Mouse (Mus musculus): Measurements from ENCODE around the gene Hipk3.

Gene Hipk3

DNA sequence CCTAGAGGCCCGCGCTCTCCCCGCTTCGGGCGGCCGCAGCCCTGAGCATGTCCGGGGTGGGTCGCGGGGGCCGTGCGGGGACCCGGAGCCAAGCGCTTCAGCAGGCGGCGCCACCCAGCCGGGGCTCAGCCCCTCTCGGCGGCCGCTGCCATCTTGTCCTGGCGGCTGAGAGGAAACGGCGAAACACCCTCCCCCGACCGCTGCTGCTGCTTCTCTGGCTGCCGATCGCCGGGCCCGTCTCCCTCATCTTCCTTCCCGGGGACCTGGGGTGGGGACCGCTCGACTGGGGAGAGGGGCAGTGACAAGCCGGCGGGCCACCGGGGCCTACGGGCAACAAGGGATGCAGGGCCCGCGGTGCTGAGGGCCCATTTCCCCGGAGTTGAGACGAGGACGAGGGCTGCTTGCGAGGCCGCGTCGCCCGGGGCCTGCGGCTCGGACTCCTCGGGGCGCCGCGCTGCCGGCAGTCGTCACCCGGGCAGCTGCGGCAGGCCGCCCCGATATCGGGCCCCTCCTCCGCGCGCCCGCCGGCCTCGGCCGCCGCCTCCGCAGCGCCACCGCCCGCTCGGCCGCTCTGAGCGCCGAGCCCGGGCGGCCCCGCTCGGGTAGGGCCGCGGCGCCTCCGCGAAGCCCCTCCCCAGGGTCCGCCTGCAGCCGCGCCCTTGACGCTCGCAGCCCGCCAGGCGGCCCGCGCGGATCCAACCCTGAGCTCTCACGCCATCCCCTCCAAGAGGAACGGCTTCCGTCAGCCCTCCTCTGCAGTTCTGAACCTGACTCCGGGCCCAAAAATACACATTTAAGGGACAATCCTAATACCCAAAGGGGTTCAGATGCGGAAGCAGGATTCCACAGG lies at the start of gene Hipk3:
Gene Hipk3 (minus strand): TSS at position 496 of the 850 bp plus-strand sequence.
- peak; percentile 94 for DNase-seq (ENCODE audit: low spot score)

DNA sequence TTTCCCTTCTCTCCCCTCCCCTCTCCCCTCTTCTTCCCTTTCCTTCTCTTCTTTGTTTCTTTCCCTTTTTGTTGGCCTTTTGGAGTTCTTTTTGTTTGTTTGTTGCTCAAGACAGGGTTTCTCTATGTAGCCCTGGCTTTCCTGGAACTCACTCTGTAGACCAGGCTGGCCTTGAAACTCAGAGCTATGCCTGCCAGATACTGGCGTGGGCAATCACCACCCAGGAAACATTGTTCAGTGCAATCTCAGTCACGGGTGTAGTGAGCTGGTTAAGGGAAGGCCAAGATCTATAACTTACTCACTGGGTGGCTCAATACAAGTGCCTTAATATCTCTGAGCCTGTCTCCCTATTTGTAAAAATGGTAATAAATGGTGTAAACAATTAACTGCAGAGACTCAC lies 46.0 kb upstream of the Hipk3 start:
- no peak for DNase-seq (ENCODE audit: low spot score)

DNA sequence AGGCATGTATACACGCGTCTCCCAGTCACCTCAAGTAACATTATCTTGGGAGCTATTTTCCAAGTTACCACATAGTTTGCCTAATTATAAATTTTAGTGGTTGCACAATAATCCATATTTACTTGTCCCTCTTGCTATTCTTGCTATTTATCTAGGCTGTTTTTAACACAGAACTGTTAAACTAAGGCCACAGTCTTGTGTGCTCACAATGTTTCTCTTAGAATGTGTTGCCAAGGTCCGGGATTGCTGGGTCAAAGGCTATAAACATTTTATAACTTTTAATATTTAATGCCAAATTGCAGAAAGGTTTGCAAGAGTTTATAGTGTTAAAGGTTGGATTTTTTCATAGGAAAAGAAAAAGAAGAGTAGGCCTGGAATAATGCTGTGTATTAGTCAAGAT lies 40.5 kb upstream of the Hipk3 start:
- DNase-seq (ENCODE audit: low spot score): no peak

DNA sequence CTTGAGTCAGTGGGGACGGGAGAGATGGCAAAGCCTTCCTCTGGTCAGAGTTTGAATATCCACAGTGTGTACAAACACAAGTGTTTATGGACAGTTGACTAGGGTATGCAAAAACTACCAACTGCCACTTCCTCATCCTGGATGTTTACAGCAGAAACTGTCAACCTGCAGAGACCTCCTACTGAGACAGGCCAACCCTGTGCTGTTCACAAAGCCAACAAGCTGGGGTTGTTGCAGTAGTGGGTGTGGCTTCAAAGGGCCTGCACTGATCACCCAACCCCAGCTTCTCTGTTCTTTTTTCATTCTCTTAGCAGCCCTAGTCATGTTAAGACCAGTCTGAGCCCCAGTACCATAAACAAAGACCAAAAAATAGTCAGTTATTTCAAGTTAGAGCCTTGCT lies 38.3 kb upstream of the Hipk3 start:
- no peak for DNase-seq (ENCODE audit: low spot score)

DNA sequence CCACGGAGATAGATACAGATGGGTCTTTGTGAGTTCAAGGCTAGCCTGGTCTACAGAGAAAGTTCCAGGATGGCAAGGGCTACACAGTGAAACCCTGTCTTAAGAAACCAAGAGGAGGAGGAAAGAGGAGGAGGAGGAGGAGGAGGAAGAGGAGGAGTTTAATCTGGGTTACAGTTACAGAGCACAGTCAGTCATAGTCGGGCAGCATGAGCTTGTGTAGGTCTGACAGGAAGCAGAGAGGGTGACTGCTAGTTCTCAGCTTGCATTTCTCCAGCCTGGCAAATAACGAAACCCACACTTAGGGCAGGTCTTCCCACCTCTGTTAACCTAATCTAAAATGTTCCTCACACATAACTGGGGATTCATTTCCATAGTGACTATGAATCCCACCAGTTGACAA lies 32.3 kb upstream of the Hipk3 start:
- no peak for DNase-seq (ENCODE audit: low spot score)

DNA sequence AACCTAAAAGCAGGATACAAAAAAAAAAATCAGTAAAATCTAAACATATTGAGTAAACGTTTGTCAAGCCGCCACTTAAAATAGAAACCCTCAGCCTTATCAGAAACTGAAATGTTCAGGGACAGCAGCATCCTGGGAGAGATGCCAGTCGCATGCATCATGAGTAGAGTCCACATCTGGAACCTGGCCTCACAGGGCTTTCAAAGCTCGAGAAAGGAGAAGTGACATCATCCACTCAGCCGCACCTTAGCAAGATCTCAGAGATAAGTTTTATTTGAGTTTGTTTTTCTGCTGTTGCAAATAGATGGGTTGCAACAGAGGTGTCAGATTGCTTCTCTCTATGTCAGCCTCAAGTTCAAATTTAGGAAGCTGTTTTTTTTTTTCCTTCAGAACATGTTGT lies 31.3 kb upstream of the Hipk3 start:
- peak; percentile 30 for DNase-seq (ENCODE audit: low spot score)

DNA sequence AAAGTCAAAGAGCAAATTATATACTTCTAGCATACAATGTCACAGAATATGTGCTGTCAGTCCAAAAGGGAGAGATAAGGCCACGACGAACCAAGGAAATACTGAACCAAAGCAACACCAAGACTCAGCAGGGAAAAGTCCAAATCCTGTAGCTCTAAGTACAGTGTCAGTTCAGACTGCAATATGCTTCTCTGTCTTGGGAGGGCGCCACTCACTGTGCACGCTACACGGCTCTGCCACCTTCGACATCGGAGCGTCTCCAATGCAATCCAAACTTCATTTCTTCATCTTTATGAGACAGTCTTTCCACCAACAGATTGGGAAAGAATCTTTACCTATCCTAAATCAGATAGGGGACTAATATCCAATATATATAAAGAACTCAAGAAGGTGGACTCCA lies 17.4 kb upstream of the Hipk3 start:
- no peak for DNase-seq (ENCODE audit: low spot score)

DNA sequence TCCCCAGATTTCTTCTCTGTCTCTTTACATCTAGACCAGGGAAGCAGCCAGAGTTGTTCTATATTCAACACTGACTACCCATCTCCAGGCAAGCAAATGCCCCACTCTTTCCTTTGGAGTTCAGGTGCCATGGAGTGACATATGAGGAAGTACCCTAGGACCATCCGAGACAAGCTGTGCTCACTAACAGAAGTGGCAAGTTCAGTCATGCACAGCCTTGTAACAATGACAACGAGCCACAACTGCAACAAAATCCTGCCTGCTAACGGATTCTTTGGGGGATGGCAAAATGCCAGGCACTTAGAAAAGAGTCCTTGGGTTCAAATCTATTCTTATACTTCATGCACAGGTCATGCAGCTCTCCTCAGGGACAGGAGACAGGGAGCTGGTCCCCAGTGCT lies 8.1 kb upstream of the Hipk3 start:
- DNase-seq (ENCODE audit: low spot score): no peak

DNA sequence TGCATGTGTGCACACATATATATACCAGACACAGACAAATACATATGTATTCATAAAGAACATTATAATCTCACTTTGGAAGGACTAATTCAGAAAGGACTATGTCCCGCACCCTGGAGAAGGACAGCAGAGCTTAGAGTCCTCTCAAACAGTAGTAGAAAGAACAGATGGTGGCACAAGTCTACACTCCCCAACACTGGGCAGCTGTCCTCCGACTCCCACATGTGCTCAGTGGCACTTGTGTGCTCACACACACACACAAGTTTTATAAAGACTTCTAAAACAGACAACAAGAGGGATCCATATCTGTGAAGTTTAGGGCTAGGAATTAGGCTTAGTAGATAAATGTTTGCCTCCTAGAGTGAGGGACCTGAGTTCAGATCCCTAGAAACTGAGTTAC lies 6.8 kb upstream of the Hipk3 start:
- DNase-seq (ENCODE audit: low spot score): no peak

DNA sequence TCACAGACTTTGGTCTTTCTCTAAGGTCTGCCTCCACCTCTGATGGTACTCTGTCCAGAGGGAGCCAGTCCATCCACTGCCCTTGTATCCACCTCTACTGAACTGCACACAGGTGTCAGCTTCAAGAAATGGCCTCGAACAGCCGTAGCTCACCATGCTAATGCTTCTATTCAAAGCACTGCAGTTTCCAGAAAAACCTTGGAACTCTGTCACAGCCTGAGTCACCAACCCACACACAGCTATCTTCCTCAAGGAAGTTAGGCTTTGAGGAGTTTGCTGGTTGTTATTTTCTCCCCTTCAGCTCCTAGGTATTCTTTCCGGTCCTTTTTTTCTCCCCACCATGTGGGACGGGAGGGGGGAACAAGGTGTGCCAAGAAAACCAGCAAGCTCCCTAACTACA lies 3.5 kb upstream of the Hipk3 start:
- no peak for DNase-seq (ENCODE audit: low spot score)

DNA sequence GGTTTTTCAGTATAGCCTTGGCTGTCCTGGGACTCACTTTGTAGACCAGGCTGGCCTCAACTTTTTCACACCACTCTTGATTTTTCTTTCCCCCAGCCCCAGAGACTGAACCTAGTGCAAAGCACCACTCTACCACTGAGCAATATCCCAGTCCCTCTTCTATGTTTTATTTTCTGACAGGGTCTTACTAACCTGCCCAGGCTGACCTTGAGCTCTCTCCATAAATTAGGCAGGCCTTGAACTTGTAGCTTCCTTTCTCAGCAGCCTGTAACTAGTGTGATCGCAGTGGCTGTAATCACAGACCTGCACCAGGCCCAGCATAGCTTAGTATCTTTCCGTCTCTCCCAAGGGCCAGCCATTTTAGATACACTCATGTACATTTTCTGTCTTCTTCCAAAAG lies 3.0 kb upstream of the Hipk3 start:
- no peak for DNase-seq (ENCODE audit: low spot score)

DNA sequence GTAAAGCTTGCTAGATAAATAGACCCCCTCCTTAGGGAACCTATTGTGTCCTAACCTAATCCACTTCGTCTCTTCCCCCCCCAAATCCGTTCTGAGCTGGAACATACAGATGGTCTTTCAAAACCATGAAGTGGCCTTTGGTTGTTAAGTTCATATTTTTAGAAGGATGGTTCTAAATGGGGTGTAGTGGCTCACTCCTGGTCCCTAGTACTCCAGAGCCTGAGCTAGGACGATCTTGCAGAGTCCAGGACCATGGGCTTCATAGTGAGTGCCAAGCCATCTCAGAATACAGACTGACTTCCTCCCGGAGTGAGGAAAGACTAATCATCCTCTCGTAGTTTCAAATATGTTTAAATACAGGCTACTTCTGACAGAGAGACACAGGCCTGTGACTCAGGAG lies 2.0 kb upstream of the Hipk3 start:
- DNase-seq (ENCODE audit: low spot score): no peak

DNA sequence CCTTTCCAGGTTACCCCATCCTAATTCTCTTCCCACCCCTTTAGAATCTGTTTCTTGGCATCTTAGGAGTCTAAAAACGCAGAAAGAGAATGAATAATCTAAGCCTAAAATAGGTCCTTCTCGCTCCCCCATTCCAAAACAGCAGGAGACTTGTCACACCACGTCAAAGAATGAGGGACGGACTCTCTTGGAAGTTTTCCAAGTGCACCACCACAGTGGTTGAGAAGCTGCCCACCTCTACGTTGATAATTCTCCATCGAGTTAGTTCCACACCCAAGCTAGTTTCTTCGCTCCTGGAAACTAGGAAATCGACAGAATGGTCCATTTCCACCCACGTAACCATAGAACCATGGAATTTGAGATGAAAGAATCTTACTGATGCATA lies 547 bp upstream of the Hipk3 start:
- peak; percentile 27 for DNase-seq (ENCODE audit: low spot score)

DNA sequence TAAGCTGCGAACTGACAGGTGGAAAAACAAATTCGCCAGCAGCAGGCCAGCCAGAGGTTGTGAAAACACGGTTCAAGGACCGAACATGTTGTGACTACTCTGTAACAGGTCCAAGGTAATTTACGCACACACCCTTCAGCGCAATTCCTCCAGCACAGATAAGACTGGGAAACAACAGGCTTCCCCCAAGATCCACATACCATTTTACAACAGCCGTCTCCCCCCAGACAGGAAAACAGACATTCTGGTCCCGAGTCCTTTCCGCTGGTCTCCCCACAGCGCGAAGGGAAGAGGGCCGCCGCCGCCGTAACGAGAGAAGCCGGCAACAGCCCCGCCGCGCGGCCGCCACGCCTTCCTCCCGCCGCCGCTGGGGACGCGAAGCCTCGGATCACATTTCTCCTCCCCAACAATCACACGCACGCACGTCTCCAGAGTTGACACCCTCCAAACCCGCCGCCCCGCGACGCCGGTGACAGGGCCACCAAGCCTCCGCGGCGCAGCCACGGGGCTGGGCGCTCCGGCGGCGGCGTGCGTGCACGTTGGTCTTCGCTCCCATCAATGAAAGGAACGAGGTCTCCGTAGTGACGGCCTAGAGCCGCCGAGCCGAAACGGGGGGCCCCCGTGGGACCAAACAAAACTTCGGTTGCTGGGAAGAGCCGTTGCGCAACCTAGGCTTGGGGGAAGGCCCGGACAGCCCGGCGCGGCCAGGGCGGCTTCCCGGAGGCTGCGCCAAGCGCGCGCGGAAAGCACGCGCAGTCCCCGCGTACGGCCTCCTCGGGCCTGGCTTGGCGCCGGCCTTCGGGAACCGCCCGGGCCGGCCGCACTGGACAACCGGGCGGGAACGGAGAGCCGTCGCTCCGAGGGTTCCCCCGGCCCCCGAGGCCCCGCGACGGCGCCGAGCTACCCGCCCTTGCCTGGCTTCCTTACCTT lies 960 bp downstream of the Hipk3 start:
- DNase-seq (ENCODE audit: low spot score): peak; percentile 82

DNA sequence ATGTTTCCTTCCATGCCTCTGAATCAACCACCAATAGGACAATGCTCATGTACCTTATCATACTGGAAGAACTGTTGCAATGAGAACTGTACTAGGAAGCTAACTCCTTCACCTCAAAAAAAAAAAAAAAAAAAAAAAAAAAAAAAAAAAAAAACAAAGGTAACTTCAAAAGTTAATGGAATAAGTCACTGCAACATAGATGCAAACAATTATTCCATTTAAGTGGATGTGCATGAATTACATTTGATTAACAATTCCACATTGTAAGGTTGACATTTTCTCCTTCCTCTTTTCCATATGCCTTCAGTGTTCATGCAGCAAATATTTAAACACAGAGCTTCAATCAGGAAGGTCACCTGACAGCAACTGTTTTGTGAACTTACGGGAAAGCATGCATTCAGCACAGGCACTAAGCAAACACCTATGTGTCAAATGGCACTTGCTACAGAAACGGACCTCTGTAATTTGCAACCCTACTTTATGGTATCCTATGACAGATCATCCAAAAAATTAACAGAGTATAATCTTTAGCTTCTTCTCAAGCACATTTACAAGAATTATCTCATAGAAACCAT lies 2.9 kb downstream of the Hipk3 start:
- DNase-seq (ENCODE audit: low spot score): no peak

DNA sequence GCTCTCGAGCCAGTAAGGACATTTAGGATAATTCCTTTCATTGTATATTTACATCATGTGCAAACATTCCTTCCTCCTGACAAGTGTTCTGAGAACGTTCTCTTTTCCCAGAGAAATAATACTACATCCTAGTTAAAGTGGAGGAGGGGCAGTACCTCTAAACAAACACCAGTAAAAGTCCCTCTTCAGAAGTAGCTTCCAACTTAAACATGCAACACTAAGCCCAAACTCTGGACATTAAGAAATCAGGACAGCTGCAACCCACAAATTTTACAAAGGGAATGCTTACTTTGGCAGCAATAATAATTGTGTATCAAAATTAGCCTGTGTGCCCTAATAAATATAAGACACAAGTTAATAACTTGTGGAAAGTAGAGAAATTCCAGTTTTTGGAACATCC lies 3.5 kb downstream of the Hipk3 start:
- no peak for DNase-seq (ENCODE audit: low spot score)

DNA sequence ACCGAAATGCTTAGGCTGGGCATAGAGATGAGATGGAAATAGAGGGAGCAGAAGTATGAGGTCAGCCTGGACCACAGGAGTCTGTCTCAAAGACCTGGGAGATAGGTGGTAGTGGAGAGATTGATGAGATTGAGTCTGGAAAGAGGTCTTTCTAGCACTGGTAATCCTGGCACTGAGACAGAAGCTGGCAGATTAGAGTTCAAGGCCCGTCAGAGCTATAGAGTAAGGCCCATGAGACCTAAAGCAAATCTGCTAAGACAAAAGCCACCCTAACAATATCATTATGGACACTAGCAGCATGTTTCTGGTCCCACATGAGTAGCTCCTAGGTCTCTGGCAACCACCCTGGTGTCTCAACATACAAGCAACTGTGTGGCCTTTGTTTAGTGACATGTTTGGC lies 4.4 kb downstream of the Hipk3 start:
- DNase-seq (ENCODE audit: low spot score): no peak

DNA sequence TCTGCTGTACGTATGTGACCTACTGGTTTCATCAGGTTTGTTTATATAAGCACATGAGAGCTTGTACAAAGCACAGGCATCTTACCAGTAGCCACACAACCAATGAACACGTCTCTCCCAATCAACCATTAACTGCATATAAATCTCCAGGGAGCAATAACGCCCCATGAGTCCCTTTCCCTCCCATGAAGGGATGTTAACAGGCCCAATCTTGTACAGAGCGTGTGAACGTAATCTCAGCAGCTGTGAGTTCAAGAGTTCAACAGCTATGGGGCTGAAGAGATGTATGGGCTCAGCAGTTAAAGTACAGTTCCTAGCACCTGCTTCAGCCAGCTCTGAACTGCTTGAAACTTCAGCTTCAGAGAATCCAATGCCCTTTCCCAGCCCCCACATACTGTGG lies 9.8 kb downstream of the Hipk3 start:
- DNase-seq (ENCODE audit: low spot score): peak; percentile 9

DNA sequence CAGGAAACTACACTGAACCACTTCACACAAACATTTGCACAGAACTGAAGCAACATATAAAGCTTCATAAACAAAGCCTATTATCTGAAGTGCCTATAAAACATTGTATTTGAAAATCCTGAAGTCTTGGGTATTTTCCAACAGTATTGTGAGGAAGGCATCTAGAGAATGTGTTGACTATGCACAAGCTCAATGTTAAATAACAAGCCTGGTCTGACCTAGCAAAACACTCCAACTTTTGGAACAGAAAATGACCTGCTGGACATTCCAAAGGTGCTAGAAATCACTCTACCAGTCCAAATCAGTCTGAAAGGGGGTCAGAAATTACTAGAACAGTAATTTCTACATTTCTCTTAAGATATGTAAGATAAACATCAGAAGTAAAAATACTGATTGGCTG lies 12.1 kb downstream of the Hipk3 start:
- no peak for DNase-seq (ENCODE audit: low spot score)

DNA sequence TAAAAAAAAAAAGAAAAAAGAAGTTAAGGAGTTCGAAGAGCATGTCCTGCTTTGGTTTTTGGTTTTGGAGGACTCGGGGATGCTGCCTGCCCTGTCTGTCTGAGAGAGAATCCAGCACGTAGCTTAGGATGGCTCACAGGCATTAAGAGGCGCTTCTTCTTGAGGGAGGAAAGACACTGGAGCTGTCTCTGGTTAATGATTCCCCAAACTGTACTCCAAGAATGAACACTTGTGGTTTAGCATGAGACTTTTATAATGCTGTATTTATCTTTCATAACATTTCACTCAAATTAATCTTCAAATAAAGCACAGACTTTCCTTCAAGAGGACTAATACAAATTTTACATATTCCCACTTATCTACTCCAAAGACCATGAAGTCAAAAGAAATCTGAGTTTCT lies 15.2 kb downstream of the Hipk3 start:
- DNase-seq (ENCODE audit: low spot score): no peak

DNA sequence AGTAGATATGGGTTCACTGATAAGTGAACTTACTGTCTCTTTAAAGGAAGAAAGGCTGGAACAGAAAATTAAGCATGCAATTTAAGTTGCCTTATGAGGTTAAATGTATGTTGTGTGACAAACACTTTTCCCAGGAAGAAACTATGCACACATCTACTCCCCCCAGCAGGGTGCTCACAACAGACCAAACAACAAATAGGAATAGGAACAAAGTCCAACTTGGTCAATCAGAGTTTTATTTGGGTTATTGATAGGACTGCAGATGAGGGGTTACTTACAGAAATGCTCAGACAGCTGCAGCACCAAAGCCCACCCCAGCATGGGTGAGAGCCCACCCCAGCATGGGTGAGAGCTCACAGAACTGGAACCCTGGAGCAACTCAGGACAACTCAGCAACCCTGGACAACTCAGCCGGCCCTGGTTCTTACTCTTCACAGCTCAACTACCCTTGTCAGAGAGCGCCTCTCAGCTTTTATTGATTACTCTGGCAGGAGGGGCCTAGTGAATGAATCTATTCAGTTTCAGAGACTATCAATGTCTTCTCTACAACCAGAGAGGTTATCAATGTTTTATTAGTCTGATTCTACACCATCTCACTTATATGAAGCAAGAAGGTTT lies 16.7 kb downstream of the Hipk3 start:
- DNase-seq (ENCODE audit: low spot score): no peak

DNA sequence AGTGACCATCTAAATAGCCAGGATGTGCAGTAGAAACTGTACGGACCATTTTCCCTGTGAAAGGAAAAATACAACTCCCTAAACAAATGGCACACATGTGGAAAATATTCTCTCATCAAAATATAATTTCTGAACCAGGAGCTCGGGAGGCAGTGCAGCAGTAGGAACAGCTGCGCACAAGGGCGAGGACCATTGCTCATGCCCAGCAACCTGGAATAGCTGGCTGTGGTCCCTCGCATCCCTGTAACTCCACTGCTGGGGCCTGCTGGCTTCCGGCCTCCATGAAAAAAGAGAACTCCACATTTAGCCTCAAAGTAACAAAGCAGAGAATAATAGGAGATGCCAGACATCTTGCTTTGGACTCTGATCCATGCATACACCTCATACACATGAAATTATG lies 22.2 kb downstream of the Hipk3 start:
- no peak for DNase-seq (ENCODE audit: low spot score)

DNA sequence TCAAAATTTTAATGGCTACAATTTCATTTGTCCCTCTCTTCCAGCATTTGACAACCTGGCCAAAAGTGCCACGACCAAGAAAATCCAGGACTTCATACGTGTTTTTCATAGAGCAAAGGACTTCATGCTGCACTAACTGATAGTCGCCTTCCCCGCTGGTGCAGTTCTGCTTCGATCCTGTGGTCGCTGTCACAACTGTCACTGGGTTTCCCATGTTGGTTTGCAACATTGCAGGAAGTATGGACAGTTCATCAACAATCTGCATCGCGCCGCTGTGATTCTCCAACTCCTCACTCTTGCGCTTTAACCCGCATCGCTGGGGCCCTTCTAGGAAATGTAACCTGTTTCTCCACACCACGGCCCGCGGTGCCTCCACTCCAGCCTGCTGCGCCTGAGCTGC lies 23.1 kb downstream of the Hipk3 start:
- DNase-seq (ENCODE audit: low spot score): no peak

All from MN1 (cell line).